Mouse (Mus musculus) small intestine, adult 2 months (tissue): ENCODE results near the gene Zcchc13. TPM values are rescaled to one million over a fixed set of nuclear protein-coding genes. Genes with fewer than 3 reads are reported as not detected.

ENCODE experiments used
- H3K27ac ChIP-seq: fragments of 200-500 bp; 2 replicates; pipeline ENCODE4 v1.5.1; 2012; ENCODE audit warnings: low read depth, low read length, control low read depth, inconsistent platforms; ENCODE audit not compliant: insufficient read depth
- H3K27me3 ChIP-seq: fragments of 200-500 bp; 2 replicates; pipeline ENCODE4 v1.6.1; 2012; ENCODE audit warnings: mild to moderate bottlenecking, moderate library complexity, low read length, inconsistent platforms; ENCODE audit not compliant: control insufficient read depth, insufficient read depth
- H3K36me3 ChIP-seq: fragments of 200-500 bp; 2 replicates; pipeline ENCODE4 v1.6.1; 2012; ENCODE audit warnings: mild to moderate bottlenecking, low read length, control low read depth, inconsistent platforms; ENCODE audit not compliant: control insufficient read depth, insufficient read depth
- H3K4me1 ChIP-seq: fragments of 200-500 bp; 2 replicates; pipeline ENCODE4 v1.6.1; 2012; ENCODE audit warnings: low read length, inconsistent platforms, mixed read lengths; ENCODE audit not compliant: control insufficient read depth, insufficient read depth, insufficient read length
- H3K4me3 ChIP-seq: fragments of 200-500 bp; 2 replicates; pipeline ENCODE4 v1.5.1; 2012; ENCODE audit warnings: low read depth, mild to moderate bottlenecking, control low read depth, inconsistent platforms, low read length, moderate library complexity
- CTCF ChIP-seq: fragments of 200-500 bp; IDR thresholded peaks from 2 replicates; pipeline ENCODE4 v1.5.1; 2012; ENCODE audit warnings: low read depth, mild to moderate bottlenecking, control low read depth, inconsistent platforms, low read length, moderate library complexity, mixed read lengths; ENCODE audit not compliant: insufficient replicate concordance, insufficient read length; ENCODE audit errors: extremely low read depth
- POLR2A ChIP-seq: fragments of 200-500 bp; IDR thresholded peaks from 2 replicates; pipeline ENCODE4 v1.6.1; 2012; ENCODE audit warnings: low read depth, mild to moderate bottlenecking, control low read depth, inconsistent platforms, low read length, moderate library complexity
- WGBS: fragments of 180-500 bp; shearing (Covaris S2); methylation state at CpG from one replicate; pipeline ENCODE4 v1.1.7; 2018; 5-methylcytosine and 5-hydroxymethylcytosine counted together
- polyA plus RNA-seq: library from polyadenylated mRNA; depleted of rRNA; stranded (reverse); fragments of >200 nt; gene quantifications from 2 replicates; pipeline ENCODE4 v1.2.3, GENCODE M21; 2012; rRNA removed

Gene Zcchc13
- polyA plus RNA-seq, 1 experiment = not detected

- H3K4me3 ChIP-seq = no peak overlapping the region
- 22% methylated on average over 2 of the region's 2 CpGs for WGBS
- TF ChIP-seq CTCF (no peak), POLR2A (no peak)
- H3K27ac ChIP-seq = no peak overlapping the region
- no peaks in the 10 kb centered on the region for H3K36me3 ChIP-seq
- H3K27me3 ChIP-seq = no peaks in the 10 kb centered on the region
- H3K4me1 ChIP-seq = no peaks in the 10 kb centered on the region
These were observed 44.3 kb downstream of the Zcchc13 start for GRCm38 (mm10) chrX:103674674-103675073.

Other genes starting within 250 kb of the Zcchc13 start
- gene Tsx, start 216.1 kb upstream of the Zcchc13 start, polyA plus RNA-seq = 0.20 TPM in 1 of 2 replicates, not detected in the other
- gene Gm26992, start 208.6 kb upstream of the Zcchc13 start, polyA plus RNA-seq = not detected in 2 replicates
- gene Slc16a2, start 191.4 kb downstream of the Zcchc13 start, polyA plus RNA-seq = 1.7 and 1.9 TPM in 2 replicates